Mouse (Mus musculus) E14TG2a.4 (cell line): ENCODE measurements around the gene AC161166.1.

Source experiments
- CTCF ChIP-seq: conservative IDR thresholded peaks from 2 replicates; pipeline ENCODE4 v1.5.1; 2014; ENCODE audit warnings: low read length
- NANOG ChIP-seq: IDR thresholded peaks from 2 replicates; pipeline ENCODE4 v1.6.1; 2014; ENCODE audit warnings: borderline replicate concordance, low read length, mixed read lengths
- POU5F1 ChIP-seq: IDR thresholded peaks from 2 replicates; pipeline ENCODE4 v1.6.1; 2014; ENCODE audit warnings: low read length, borderline replicate concordance

GRCm38 (mm10) chr7:24534301-24534700 lies 22.0 kb upstream of the AC161166.1 start:
- TF ChIP-seq CTCF (no peak), NANOG (no peak), POU5F1 (no peak)
